Mouse (Mus musculus) bone marrow macrophage, adult 2 months (primary cell): ENCODE results near the gene Gm5565. TPM values are rescaled to one million over a fixed set of nuclear protein-coding genes. Genes with fewer than 3 reads are reported as not detected.
"Not testable (repeated sequence)": the region's sequence is repeated elsewhere in the genome, so short reads cannot be mapped to it uniquely, and the experiment has no call there.

Experiments
- H3K27ac ChIP-seq: 2 replicates; pipeline ENCODE4 v1.5.1; 2012; ENCODE audit warnings: low read depth, low read length; ENCODE audit not compliant: insufficient read depth
- H3K4me1 ChIP-seq: 2 replicates; pipeline ENCODE4 v1.6.1; 2012; ENCODE audit warnings: low read length; ENCODE audit not compliant: control insufficient read depth, insufficient read depth
- H3K4me3 ChIP-seq: 2 replicates; pipeline ENCODE4 v1.5.1; 2012; ENCODE audit warnings: mild to moderate bottlenecking, low read length, moderate library complexity; ENCODE audit not compliant: insufficient read depth
- CTCF ChIP-seq: IDR thresholded peaks from 2 replicates; pipeline ENCODE4 v1.5.1; 2012; ENCODE audit warnings: low read depth, mild to moderate bottlenecking, low read length, moderate library complexity
- POLR2A ChIP-seq: IDR thresholded peaks from 2 replicates; pipeline ENCODE4 v1.6.1; 2012; ENCODE audit warnings: mild to moderate bottlenecking, low read depth, low read length, borderline replicate concordance
- polyA plus RNA-seq: library from polyadenylated mRNA; stranded (reverse); fragments of >200 nt; gene quantifications from 2 replicates; pipeline ENCODE4 v1.2.4, GENCODE M21; 2012; ENCODE audit not compliant: missing spikeins, insufficient read depth, insufficient read length

Gm5565 gene
- polyA plus RNA-seq = not detected in 2 replicates

- H3K4me3 ChIP-seq, H3K27ac ChIP-seq, H3K4me1 ChIP-seq: not testable (repeated sequence)
Measured at GRCm38 (mm10) chr5:146160439-146160838, at the start of gene Gm5565. TSS of gene Gm5565 (minus strand) at chr5:146160539.

- Histone ChIP-seq H3K4me3 (no peak overlapping the region), H3K4me1 (0 out of 2 replicates have a peak, but pooled peaks cover 2% of the 10 kb centered on the region), H3K27ac (no peak overlapping the region)
- TF ChIP-seq POLR2A (no peak), CTCF (no peak)
Measured at GRCm38 (mm10) chr5:146205537-146205936, 45.2 kb upstream of the Gm5565 start.

- Histone ChIP-seq H3K27ac (no peak overlapping the region), H3K4me3 (no peak overlapping the region), H3K4me1 (0 out of 2 replicates have a peak, but pooled peaks cover 2% of the 10 kb centered on the region)
- no peak for TF ChIP-seq POLR2A
- TF ChIP-seq CTCF = no peak
Measured at GRCm38 (mm10) chr5:146203921-146204320, 43.6 kb upstream of the Gm5565 start.

- TF ChIP-seq CTCF (no peak), POLR2A (no peak)
- H3K4me3 ChIP-seq = no peak overlapping the region
Measured at GRCm38 (mm10) chr5:146200580-146200979, 40.2 kb upstream of the Gm5565 start.

GRCm38 (mm10) chr5:146199540-146199939, 39.2 kb upstream of the Gm5565 start:
- no peak for TF ChIP-seq POLR2A
- TF ChIP-seq CTCF = no peak
- Histone ChIP-seq H3K4me3 (no peak overlapping the region), H3K27ac (no peak overlapping the region), H3K4me1 (0 out of 2 replicates have a peak, but pooled peaks cover under 1% of the 10 kb centered on the region)

More at GRCm38 (mm10) chr5:146200580-146200979, 40.2 kb upstream of the Gm5565 start:
- Histone ChIP-seq H3K27ac (no peak overlapping the region), H3K4me1 (0 out of 2 replicates have a peak, but pooled peaks cover 2% of the 10 kb centered on the region)

- no peak overlapping the region for H3K27ac ChIP-seq
- no peak for TF ChIP-seq POLR2A
- no peak for TF ChIP-seq CTCF
- no peaks in the 10 kb centered on the region for H3K4me1 ChIP-seq
- H3K4me3 ChIP-seq = no peak overlapping the region
Measured at GRCm38 (mm10) chr5:146199073-146199472, 38.7 kb upstream of the Gm5565 start.

- no peaks in the 10 kb centered on the region for H3K4me1 ChIP-seq
- no peak for TF ChIP-seq CTCF
- TF ChIP-seq POLR2A = no peak
- no peak overlapping the region for H3K4me3 ChIP-seq
- H3K27ac ChIP-seq = no peak overlapping the region
Measured at GRCm38 (mm10) chr5:146193360-146193759, 33.0 kb upstream of the Gm5565 start.

GRCm38 (mm10) chr5:146190501-146191269, 30.3 kb upstream of the Gm5565 start:
- Histone ChIP-seq H3K4me1 (no peaks in the 10 kb centered on the region), H3K27ac (no peak overlapping the region), H3K4me3 (no peak overlapping the region)
- TF ChIP-seq CTCF (no peak), POLR2A (no peak)

GRCm38 (mm10) chr5:146190093-146190492, 29.8 kb upstream of the Gm5565 start:
- no peak overlapping the region for H3K4me3 ChIP-seq
- no peak overlapping the region for H3K27ac ChIP-seq
- no peaks in the 10 kb centered on the region for H3K4me1 ChIP-seq
- no peak for TF ChIP-seq POLR2A

GRCm38 (mm10) chr5:146188712-146189111, 28.4 kb upstream of the Gm5565 start:
- TF ChIP-seq CTCF = no peak
- no peak for TF ChIP-seq POLR2A
- no peaks in the 10 kb centered on the region for H3K4me1 ChIP-seq
- no peak overlapping the region for H3K4me3 ChIP-seq
- no peak overlapping the region for H3K27ac ChIP-seq

GRCm38 (mm10) chr5:146188144-146188543, 27.8 kb upstream of the Gm5565 start:
- H3K4me1 ChIP-seq = no peaks in the 10 kb centered on the region
- H3K27ac ChIP-seq = no peak overlapping the region
- TF ChIP-seq CTCF = no peak
- TF ChIP-seq POLR2A = no peak
- H3K4me3 ChIP-seq = no peak overlapping the region
